Mouse (Mus musculus) Patski (cell line): ENCODE data around the gene Tprg. TPM values are rescaled to one million over a fixed set of nuclear protein-coding genes. Genes with fewer than 3 reads are reported as not detected.

Experiments used
- ATAC-seq: fragments of 100-300 bp; one replicate; pipeline ENCODE4 v1.8.0; 2021
- CTCF ChIA-PET: fragments of 350-600 bp; sonication (Branson Sonifier 250); formaldehyde crosslinking; loops from one replicate; lab custom pipeline; 2022; ENCODE audit warnings: inconsistent platforms; lab: Charles Lee
- POLR2A ChIA-PET: fragments of 350-600 bp; sonication (Branson Sonifier 250); formaldehyde crosslinking; loops from one replicate; lab custom pipeline; 2022; ENCODE audit warnings: antibody characterized with exemption, inconsistent platforms; lab: Charles Lee
- DNase-seq: peaks from one replicate; pipeline ENCODE4 v3.0.0-alpha.2; 2011; ENCODE audit warnings: low read depth, low spot score
- H3K27me3 ChIP-seq: fragments of 371-371 bp; one replicate; pipeline ENCODE4 v1.5.1; 2021
- CTCF ChIP-seq: fragments of 100-300 bp; IDR thresholded peaks from one replicate; pipeline ENCODE4 v1.5.1; 2021
- in situ Hi-C: fragments of 300-500 bp; cut with MboI; formaldehyde crosslinking; loops from 3 replicates; pipeline ENCODE4 v1.11.1; 2018; ENCODE audit warnings: low pct_unique_long_range_greater_than_20kb, mixed read lengths
- polyA plus RNA-seq: library from polyadenylated mRNA; unstranded; gene quantifications from one replicate; pipeline ENCODE4 v1.2.3, GENCODE M21; 2021

The Tprg gene
- polyA plus RNA-seq, 1 experiment from 2014 or later: 0.10 TPM

DNA sequence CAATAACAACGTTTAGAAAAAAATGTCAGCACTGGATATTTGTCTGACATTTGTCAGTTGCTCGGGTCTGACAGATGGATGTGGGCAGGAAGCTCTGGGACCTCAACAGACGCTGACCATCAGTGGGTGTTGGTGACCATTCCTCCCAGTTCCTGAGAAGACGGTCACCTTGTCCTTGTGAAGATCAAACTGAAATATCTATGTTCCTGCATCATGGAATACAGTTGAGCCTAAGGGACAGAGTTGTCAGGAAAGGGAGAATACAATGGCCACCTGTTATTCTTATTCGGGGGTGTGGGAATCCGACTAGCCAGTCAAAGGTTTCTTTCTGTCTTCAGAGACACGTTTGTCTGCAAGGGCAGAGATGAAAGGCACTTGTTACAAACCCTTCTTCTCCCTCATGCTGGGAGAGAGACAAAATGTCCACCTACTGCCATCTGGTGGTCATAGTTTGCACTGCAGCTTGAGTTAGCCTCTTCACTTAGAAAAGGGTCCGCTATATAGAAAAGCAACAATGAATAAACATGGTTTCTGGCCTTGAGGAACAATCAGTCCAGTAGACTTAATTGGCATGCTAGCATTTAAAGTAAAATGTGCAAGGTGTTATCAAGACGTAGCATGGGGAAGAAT lies 23.0 kb upstream of the Tprg start:
- no peaks in the 10 kb centered on the region for H3K27me3 ChIP-seq
- in situ Hi-C loops: loop anchor here (5.0 to 25.0 kb wide), 4 partner anchors 191 to 1281 kb away; partner anchors contain the start of gene Lpp
- ChIA-PET POLR2A (no interaction called here), CTCF (interaction anchor here (0.8 to 1.5 kb wide), 6 partner anchors 9 to 1304 kb away, joined by 3 to 8 read pairs (median 3); no protein-coding TSS in a partner anchor)
- ATAC-seq: no peak
- peak; percentile 82 for TF ChIP-seq CTCF
- DNase-seq: no peak

GRCm38 (mm10) chr16:25265177-25265576 lies 21.4 kb upstream of the Tprg start:
- no peak for TF ChIP-seq CTCF
- ChIA-PET POLR2A (no interaction called here), CTCF (no interaction called here)
- DNase-seq: no peak
- no peak for ATAC-seq
- in situ Hi-C loops: loop anchor here (25.0 kb wide), 2 partner anchors 753 to 878 kb away; partner anchors contain the start of gene Lpp
- no peaks in the 10 kb centered on the region for H3K27me3 ChIP-seq

GRCm38 (mm10) chr16:25268276-25268675 lies 18.3 kb upstream of the Tprg start:
- no peak for DNase-seq
- H3K27me3 ChIP-seq: peaks cover 18% of the 10 kb centered on the region
- ChIA-PET POLR2A (no interaction called here), CTCF (no interaction called here)
- TF ChIP-seq CTCF: no peak
- in situ Hi-C loops: loop anchor here (25.0 kb wide), 2 partner anchors 756 to 881 kb away; partner anchors contain the start of gene Lpp
- ATAC-seq: no peak

DNA sequence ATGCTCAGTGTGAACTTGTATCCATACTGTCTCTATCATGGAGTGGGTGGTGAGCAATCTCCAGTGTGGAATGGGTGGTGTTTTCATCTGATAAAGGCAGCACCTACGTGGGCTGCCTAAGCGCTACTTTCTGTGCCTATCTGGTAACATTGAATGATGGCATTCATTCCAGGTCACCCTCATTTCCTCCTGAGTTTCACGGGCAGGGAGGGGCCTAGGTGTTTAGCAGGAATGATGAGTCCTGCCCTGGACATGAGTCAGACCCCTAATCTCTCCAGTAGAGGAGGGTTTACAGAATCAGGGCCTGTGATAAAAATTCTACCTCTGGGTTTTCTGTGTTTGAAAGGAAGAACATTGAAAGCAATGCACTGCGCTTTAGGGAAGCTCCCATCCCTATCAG lies 4.1 kb upstream of the Tprg start:
- TF ChIP-seq CTCF: no peak
- in situ Hi-C loops: no loop called here
- CTCF ChIA-PET: no interaction called here
- ATAC-seq (no peak), DNase-seq (no peak)
- POLR2A ChIA-PET: no interaction called here
- peaks cover 46% of the 10 kb centered on the region for H3K27me3 ChIP-seq

- no peak for DNase-seq
- ATAC-seq: no peak
- ChIA-PET CTCF (no interaction called here), POLR2A (no interaction called here)
- H3K27me3 ChIP-seq: peaks cover 11% of the 10 kb centered on the region
- in situ Hi-C loops: no loop called here
- no peak for TF ChIP-seq CTCF
Measured at GRCm38 (mm10) chr16:25293753-25294152, 7.1 kb downstream of the Tprg start.

GRCm38 (mm10) chr16:25295546-25295945 lies 8.9 kb downstream of the Tprg start:
- ATAC-seq (no peak), DNase-seq (no peak)
- ChIA-PET CTCF (no interaction called here), POLR2A (no interaction called here)
- in situ Hi-C loops: no loop called here
- peaks cover 23% of the 10 kb centered on the region for H3K27me3 ChIP-seq
- TF ChIP-seq CTCF: no peak

DNA sequence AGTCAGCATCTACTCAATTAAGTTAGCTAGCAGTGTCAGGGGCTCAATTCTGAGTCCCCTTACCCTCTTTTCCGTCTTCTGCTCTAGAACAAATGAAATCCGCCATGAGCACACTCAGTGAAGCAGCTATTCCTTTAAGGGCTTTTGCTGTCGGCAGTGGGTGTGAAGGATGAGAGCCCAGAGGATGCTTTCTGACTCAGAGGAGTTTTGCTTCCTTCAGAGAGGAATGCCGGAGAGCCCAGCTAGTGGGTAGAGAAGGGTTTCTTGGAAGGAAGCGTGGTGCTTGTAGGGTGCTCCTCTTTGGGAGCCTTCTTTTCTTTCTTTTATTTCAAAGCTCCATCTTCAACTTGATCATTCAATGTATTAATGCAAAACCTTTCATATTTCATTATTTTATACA lies 10.1 kb downstream of the Tprg start:
- DNase-seq (no peak), ATAC-seq (no peak)
- ChIA-PET CTCF (interaction anchor here (1.1 kb wide), 1 partner anchor 67 kb away, joined by 3 read pairs; no protein-coding TSS in a partner anchor), POLR2A (no interaction called here)
- in situ Hi-C loops: no loop called here
- TF ChIP-seq CTCF: no peak
- H3K27me3 ChIP-seq: peaks cover 30% of the 10 kb centered on the region

- DNase-seq (peak; percentile 10), ATAC-seq (no peak)
- peaks cover 36% of the 10 kb centered on the region for H3K27me3 ChIP-seq
- no peak for TF ChIP-seq CTCF
- ChIA-PET CTCF (interaction anchor here (1.5 kb wide), 1 partner anchor 19 kb away, joined by 4 read pairs; no protein-coding TSS in a partner anchor), POLR2A (no interaction called here)
- in situ Hi-C loops: no loop called here
Measured at GRCm38 (mm10) chr16:25298204-25298603, 11.6 kb downstream of the Tprg start.

GRCm38 (mm10) chr16:25302616-25303015 lies 16.0 kb downstream of the Tprg start:
- TF ChIP-seq CTCF: no peak
- in situ Hi-C loops: no loop called here
- CTCF ChIA-PET: interaction anchor here (1.3 kb wide), 1 partner anchor 12 kb away, joined by 3 read pairs; no protein-coding TSS in a partner anchor
- DNase-seq: no peak
- H3K27me3 ChIP-seq: peaks cover 35% of the 10 kb centered on the region
- POLR2A ChIA-PET: no interaction called here
- no peak for ATAC-seq

- POLR2A ChIA-PET: no interaction called here
- DNase-seq (no peak), ATAC-seq (no peak)
- in situ Hi-C loops: no loop called here
- CTCF ChIA-PET: interaction anchor here (1.7 kb wide), 1 partner anchor 11 kb away, joined by 3 read pairs; no protein-coding TSS in a partner anchor
- no peak for TF ChIP-seq CTCF
- peaks cover 33% of the 10 kb centered on the region for H3K27me3 ChIP-seq
Measured at GRCm38 (mm10) chr16:25314006-25314405, 27.4 kb downstream of the Tprg start.

GRCm38 (mm10) chr16:25315090-25315489 lies 28.5 kb downstream of the Tprg start:
- in situ Hi-C loops: no loop called here
- no peak for TF ChIP-seq CTCF
- no peak for ATAC-seq
- ChIA-PET POLR2A (no interaction called here), CTCF (interaction anchor here (1.7 kb wide), 1 partner anchor 12 kb away, joined by 3 read pairs; no protein-coding TSS in a partner anchor)
- no peak for DNase-seq
- H3K27me3 ChIP-seq: peaks cover 34% of the 10 kb centered on the region
